Mouse (Mus musculus) megakaryocyte, adult 5-6 weeks (primary cell): ENCODE data around the gene Ear10. TPM values are rescaled to one million over a fixed set of nuclear protein-coding genes. Genes with fewer than 3 reads are reported as not detected.

Source experiments
- total RNA-seq, 2 experiments: library from RNA; stranded (forward) in 1 of 2; stranded (reverse) in 1 of 2; fragments of 153-499, 151-499 nt in 1 of 2; fragments of 221-1000, 200-1000 nt in 1 of 2; gene quantifications; 2 replicates each; pipeline versions ENCODE4 v1.2.3 to v1.2.4; 2015 to 2017

Ear10 gene
- total RNA-seq, 2 experiments from 2014 or later = 1.1 TPM; not detected in 1

Other genes with a start within 250 kb of the Ear10 start
- not detected in 2 replicates for gene Gm8165, start 246.4 kb downstream of the Ear10 start, total RNA-seq (2015)
- gene Gm8165, start 246.4 kb downstream of the Ear10 start, total RNA-seq (2017) = not detected in 2 replicates
- gene Gm7324, start 225.7 kb downstream of the Ear10 start, total RNA-seq (2015) = 0.16 and 0.67 TPM in 2 replicates
- gene Gm7324, start 225.7 kb downstream of the Ear10 start, total RNA-seq (2017) = 3.4 and 5.7 TPM in 2 replicates
- not detected in 2 replicates for gene Gm16506, start 196.1 kb downstream of the Ear10 start, total RNA-seq (2015)
- gene Gm16506, start 196.1 kb downstream of the Ear10 start, total RNA-seq (2017) = not detected in 2 replicates
- gene Gm6526, start 175.7 kb downstream of the Ear10 start, total RNA-seq (2015) = not detected in 2 replicates
- gene Gm6526, start 175.7 kb downstream of the Ear10 start, total RNA-seq (2017) = not detected in 2 replicates
- not detected in 2 replicates for gene Gm8180, start 138.8 kb downstream of the Ear10 start, total RNA-seq (2015)
- gene Gm8180, start 138.8 kb downstream of the Ear10 start, total RNA-seq (2017) = not detected in 2 replicates
- gene Ear1, start 48.0 kb downstream of the Ear10 start, total RNA-seq (2015) = 214 and 289 TPM in 2 replicates
- gene Ear1, start 48.0 kb downstream of the Ear10 start, total RNA-seq (2017) = 277 and 344 TPM in 2 replicates
- 28.5 and 30.3 TPM in 2 replicates for gene Gm8113, start 1.8 kb upstream of the Ear10 start, total RNA-seq (2015)
- 24.9 and 28.7 TPM in 2 replicates for gene Gm8113, start 1.8 kb upstream of the Ear10 start, total RNA-seq (2017)
- not detected in 2 replicates for gene Ang5, start 33.5 kb upstream of the Ear10 start, total RNA-seq (2015)
- not detected in 2 replicates for gene Ang5, start 33.5 kb upstream of the Ear10 start, total RNA-seq (2017)
- not detected in 2 replicates for gene Ang6, start 78.7 kb upstream of the Ear10 start, total RNA-seq (2015)
- not detected in 2 replicates for gene Ang6, start 78.7 kb upstream of the Ear10 start, total RNA-seq (2017)
- gene Ear2, start 179.1 kb upstream of the Ear10 start, total RNA-seq (2015) = 323 and 334 TPM in 2 replicates
- gene Ear2, start 179.1 kb upstream of the Ear10 start, total RNA-seq (2017) = 586 and 674 TPM in 2 replicates
- gene Gm3327, start 200.3 kb upstream of the Ear10 start, total RNA-seq (2015) = not detected in 2 replicates
- not detected in 2 replicates for gene Gm3327, start 200.3 kb upstream of the Ear10 start, total RNA-seq (2017)